10 mouse cellular contexts compared by ENCODE assay signal in genomic region chr9:64282404-64282987, GRCm38 (mm10). TPM values are rescaled to one million over a fixed set of nuclear protein-coding genes. Genes with fewer than 3 reads are reported as not detected.
DNase-seq lines count a peak whose midpoint lies in the region; ATAC-seq lines count a peak whose summit lies in the region.
"Had no signal": no experiment of that assay in that cellular context is flagged by ENCODE, and none has a peak within 500 bp of the region (broad histone marks: within the 10 kb centered on the region; RNA-seq: fewer than 3 reads in every experiment).

No protein-coding gene starts in this region.

- H3K27ac ChIP-seq in heart, embryonic 16.5 days (ENCODE audit: low read length): peak overlapping the region; percentile 7; the same call in 1 of the 2 replicates
- H3K27ac ChIP-seq in brown adipose tissue, adult 24 weeks (replicated peaks; ENCODE audit: low read depth, low read length): no peak overlapping the region
- H3K27ac ChIP-seq in hindbrain, embryonic 16.5 days (ENCODE audit: low read depth, low read length): no peak overlapping the region
- no peak overlapping the region for H3K27ac ChIP-seq in midbrain, embryonic 14.5 days (replicated peaks; ENCODE audit: low read depth, low read length)

- no peaks in the 10 kb centered on the region for H3K27me3 ChIP-seq in heart, embryonic 16.5 days (ENCODE audit: control insufficient read depth, insufficient read depth, low read length)
- no peaks in the 10 kb centered on the region for H3K27me3 ChIP-seq in hindbrain, embryonic 16.5 days (replicated peaks; ENCODE audit: control insufficient read depth, insufficient read depth, low read length)
- no peaks in the 10 kb centered on the region for H3K27me3 ChIP-seq in midbrain, embryonic 14.5 days (ENCODE audit: control insufficient read depth, insufficient read depth, low read length)

- peak overlapping the region; percentile 94 for H3K4me3 ChIP-seq in heart, embryonic 16.5 days (ENCODE audit: low read length)
- H3K4me3 ChIP-seq in brown adipose tissue, adult 24 weeks (ENCODE audit: insufficient read depth, low read depth, low read length): peak overlapping the region; percentile 81
- H3K4me3 ChIP-seq in hindbrain, embryonic 16.5 days (ENCODE audit: low read length): peak overlapping the region; percentile 80
- peak overlapping the region; percentile 79 for H3K4me3 ChIP-seq in midbrain, embryonic 14.5 days (replicated peaks; ENCODE audit: low read depth, low read length)

- no peak for ATAC-seq in heart, embryonic 16.5 days (replicated peaks; ENCODE audit: extremely low read depth, insufficient read depth, low FRiP score)
- ATAC-seq in hindbrain, embryonic 16.5 days: no peak
- ATAC-seq in midbrain, embryonic 14.5 days (ENCODE audit: low FRiP score, low TSS enrichment): no peak
- no peak for ATAC-seq in activated CD4-positive, CD25-positive, alpha-beta regulatory T cell, adult 4 months

- 39% methylated on average over 5 of the region's 5 CpGs for WGBS in heart, embryonic 16.5 days
- 71% methylated on average over 5 of the region's 5 CpGs for WGBS in hindbrain, embryonic 16.5 days
- WGBS in midbrain, embryonic 14.5 days: 73% methylated on average over 5 of the region's 5 CpGs

- no peak for DNase-seq in heart, adult 11 months
- DNase-seq in midbrain, embryonic 14.5 days: no peak
- DNase-seq in embryo, embryonic 11 days: no peak
- no peak for DNase-seq in layer of hippocampus, postnatal 14 days (ENCODE audit: low spot score in 2 of 2)
- DNase-seq: kidney, adult 8-10 months had no signal

- peak overlapping the region; percentile 84 for H3K4me2 ChIP-seq in heart, embryonic 16.5 days (ENCODE audit: low read depth, low read length)
- peak overlapping the region; percentile 69 for H3K4me2 ChIP-seq in hindbrain, embryonic 16.5 days (ENCODE audit: low read length)
- H3K4me2 ChIP-seq in midbrain, embryonic 14.5 days (ENCODE audit: low read length): peak overlapping the region; percentile 74

- no peaks in the 10 kb centered on the region for H3K9me3 ChIP-seq in heart, embryonic 16.5 days (replicated peaks; ENCODE audit: control insufficient read depth, low read length)
- H3K9me3 ChIP-seq in hindbrain, embryonic 16.5 days (ENCODE audit: control insufficient read depth, low read length): no peaks in the 10 kb centered on the region
- H3K9me3 ChIP-seq in midbrain, embryonic 14.5 days (ENCODE audit: control insufficient read depth, low read length): no peaks in the 10 kb centered on the region

- H3K36me3 ChIP-seq in heart, embryonic 16.5 days (ENCODE audit: control insufficient read depth, insufficient read depth): no peaks in the 10 kb centered on the region
- H3K36me3 ChIP-seq in hindbrain, embryonic 16.5 days (ENCODE audit: control insufficient read depth, insufficient read depth, low read length): no peaks in the 10 kb centered on the region
- no peaks in the 10 kb centered on the region for H3K36me3 ChIP-seq in midbrain, embryonic 14.5 days (ENCODE audit: control insufficient read depth, insufficient read depth, low read length)

- peak overlapping the region; percentile 97 for H3K9ac ChIP-seq in heart, embryonic 16.5 days (ENCODE audit: low read length)
- H3K9ac ChIP-seq in hindbrain, embryonic 16.5 days (ENCODE audit: low read depth, low read length): 0 out of 2 replicates have a peak overlapping the region, but pooled peaks have one; percentile 20
- peak overlapping the region; percentile 93 for H3K9ac ChIP-seq in midbrain, embryonic 14.5 days (replicated peaks; ENCODE audit: low read length)

- peaks cover 8% of the 10 kb centered on the region for H3K4me1 ChIP-seq in heart, embryonic 16.5 days (ENCODE audit: control insufficient read depth, insufficient read depth, low read length)
- H3K4me1 ChIP-seq in brown adipose tissue, adult 24 weeks (ENCODE audit: control insufficient read depth, insufficient read depth, insufficient read length, low read length): 0 out of 2 replicates have a peak, but pooled peaks cover 2% of the 10 kb centered on the region
- H3K4me1 ChIP-seq in hindbrain, embryonic 16.5 days (ENCODE audit: control insufficient read depth, insufficient read depth, low read depth, low read length): peaks cover 7% of the 10 kb centered on the region
- H3K4me1 ChIP-seq in midbrain, embryonic 14.5 days (ENCODE audit: control insufficient read depth, insufficient read depth, low read length): no peaks in the 10 kb centered on the region

RNA-seq across cellular contexts. Expression of gene Tipin, which starts 1.1 kb away (rescaled TPM):
- 101 and 110 TPM in 2 replicates for polyA plus RNA-seq in heart, embryonic 16.5 days (2015; fragmentation: Nextera tagmentation; extraction: Ambion mirVana)
- 19.1 and 20.8 TPM in 2 replicates for polyA plus RNA-seq in brown adipose tissue, adult 24 weeks (2012; ENCODE audit: insufficient read depth, insufficient read length, missing spikeins)
- 68.3 and 68.7 TPM in 2 replicates for polyA plus RNA-seq in hindbrain, embryonic 16.5 days (2015; fragmentation: Nextera tagmentation; extraction: Ambion mirVana)
- polyA plus RNA-seq in midbrain, embryonic 14.5 days (2014; fragmentation: Nextera tagmentation; extraction: Ambion mirVana): 79.8 and 103 TPM in 2 replicates
- 10 to 100 TPM; 17.7 to 18.2 TPM for total RNA-seq in layer of hippocampus, postnatal 14 days (2021)
- 10 to 100 TPM; 74.5 to 93.6 TPM for polyA plus RNA-seq in activated CD4-positive, CD25-positive, alpha-beta regulatory T cell, adult 4 months (2017; shearing (Covaris generic))

RNA-seq across cellular contexts. Expression of gene Map2k1, which starts 29.1 kb away (rescaled TPM):
- polyA plus RNA-seq in heart, embryonic 16.5 days (2015; fragmentation: Nextera tagmentation; extraction: Ambion mirVana): 86.8 and 98.1 TPM in 2 replicates
- 33.1 and 39.9 TPM in 2 replicates for polyA plus RNA-seq in brown adipose tissue, adult 24 weeks (2012; ENCODE audit: insufficient read depth, insufficient read length, missing spikeins)
- polyA plus RNA-seq in hindbrain, embryonic 16.5 days (2015; fragmentation: Nextera tagmentation; extraction: Ambion mirVana): 78.7 and 83.9 TPM in 2 replicates
- 46.4 and 50.7 TPM in 2 replicates for polyA plus RNA-seq in midbrain, embryonic 14.5 days (2014; fragmentation: Nextera tagmentation; extraction: Ambion mirVana)
- total RNA-seq in layer of hippocampus, postnatal 14 days (2021): 100 to 1,000 TPM; 192 to 203 TPM
- 10 to 100 TPM; 22.9 to 26.6 TPM for polyA plus RNA-seq in activated CD4-positive, CD25-positive, alpha-beta regulatory T cell, adult 4 months (2017; shearing (Covaris generic))

RNA-seq across cellular contexts. Expression of gene Uchl4, which starts 47.5 kb away (rescaled TPM):
- polyA plus RNA-seq in heart, embryonic 16.5 days (2015; fragmentation: Nextera tagmentation; extraction: Ambion mirVana): 2.1 and 3.4 TPM in 2 replicates
- 3.3 and 7.9 TPM in 2 replicates for polyA plus RNA-seq in brown adipose tissue, adult 24 weeks (2012; ENCODE audit: insufficient read depth, insufficient read length, missing spikeins)
- polyA plus RNA-seq in hindbrain, embryonic 16.5 days (2015; fragmentation: Nextera tagmentation; extraction: Ambion mirVana): 2.1 and 4.3 TPM in 2 replicates
- 2.9 and 3.0 TPM in 2 replicates for polyA plus RNA-seq in midbrain, embryonic 14.5 days (2014; fragmentation: Nextera tagmentation; extraction: Ambion mirVana)
- total RNA-seq in layer of hippocampus, postnatal 14 days (2021): 1 to 10 TPM; 3.2 to 4.3 TPM
- 10 to 100 TPM in 1 of 2 experiments, 1 to 10 TPM in 1; 4.4 to 12.2 TPM for polyA plus RNA-seq in activated CD4-positive, CD25-positive, alpha-beta regulatory T cell, adult 4 months (2017; shearing (Covaris generic))
- polyA plus RNA-seq: small intestine, adult 2 months had no signal

RNA-seq across cellular contexts. Expression of gene Dis3l, which starts 58.6 kb away (rescaled TPM):
- 19.6 and 21.2 TPM in 2 replicates for polyA plus RNA-seq in heart, embryonic 16.5 days (2015; fragmentation: Nextera tagmentation; extraction: Ambion mirVana)
- polyA plus RNA-seq in brown adipose tissue, adult 24 weeks (2012; ENCODE audit: insufficient read depth, insufficient read length, missing spikeins): 18.0 and 18.7 TPM in 2 replicates
- polyA plus RNA-seq in hindbrain, embryonic 16.5 days (2015; fragmentation: Nextera tagmentation; extraction: Ambion mirVana): 20.0 and 22.7 TPM in 2 replicates
- 17.1 and 23.9 TPM in 2 replicates for polyA plus RNA-seq in midbrain, embryonic 14.5 days (2014; fragmentation: Nextera tagmentation; extraction: Ambion mirVana)
- total RNA-seq in layer of hippocampus, postnatal 14 days (2021): 10 to 100 TPM; 24.4 to 26.0 TPM
- 1 to 10 TPM; 9.5 to 9.8 TPM for polyA plus RNA-seq in activated CD4-positive, CD25-positive, alpha-beta regulatory T cell, adult 4 months (2017; shearing (Covaris generic))

Comparison
In these comparisons a context has a peak if more than half of its experiments do, and no peak if none do; other contexts are left out.
1. H3K9ac ChIP-seq: peak in every context shown above with its lines; median percentile 97 in heart, embryonic 16.5 days; 93 in midbrain, embryonic 14.5 days; 20 in hindbrain, embryonic 16.5 days.